Mouse (Mus musculus): ENCODE measurements around the gene Vasp.

DNA sequence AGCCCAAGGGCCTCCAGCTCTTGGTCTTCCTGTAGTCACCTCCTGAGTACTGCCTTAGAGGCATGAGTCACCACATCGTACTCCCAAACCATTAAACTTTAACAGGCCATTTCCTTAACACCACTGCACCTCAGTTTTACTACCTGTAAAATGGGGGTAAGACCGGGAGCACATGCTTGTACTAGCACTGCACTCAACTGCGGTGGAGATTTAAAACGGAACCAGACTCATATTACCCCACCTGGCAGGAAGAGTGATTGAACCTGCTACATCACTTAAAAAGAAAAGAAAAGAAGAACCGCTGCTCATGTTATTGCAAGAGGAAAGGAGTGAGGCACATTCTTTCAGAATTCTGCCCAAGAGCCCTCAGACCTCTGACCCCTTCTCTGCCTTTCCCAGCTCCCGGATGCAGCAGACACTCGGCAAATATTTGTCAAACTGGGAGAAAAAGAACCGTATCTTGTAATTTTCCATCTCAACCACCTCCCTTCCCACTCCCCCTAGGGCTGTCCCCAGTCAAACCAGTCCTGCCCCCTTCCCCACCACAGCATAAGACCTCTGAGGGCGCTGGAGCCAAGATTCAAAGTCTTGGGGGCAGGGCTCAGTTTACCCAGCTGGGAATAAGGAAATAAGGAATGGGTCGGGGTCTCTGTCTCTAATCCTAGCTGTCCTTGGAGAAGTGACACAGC, 2.5 kb downstream of the Vasp start:
- TF ChIP-seq GATA1 (IDR thresholded peaks at IDR 0.05; ENCODE audit: low read length) (no peak), TAL1 (IDR thresholded peaks at IDR 0.05; ENCODE audit: low read length) (no peak)

All from erythroblast, embryonic 14.5 days (primary cell).